Mouse (Mus musculus) MEL (cell line): ENCODE data around the gene Gm20388. TPM values are rescaled to one million over a fixed set of nuclear protein-coding genes. Genes with fewer than 3 reads are reported as not detected.

Experiments used
- DNase-seq: peaks from one replicate; pipeline ENCODE4 v3.0.0; 2011; ENCODE audit warnings: low read depth, low spot score
- H3K27ac ChIP-seq: 2 replicates; pipeline ENCODE4 v1.5.1; 2012; ENCODE audit warnings: low read depth, mild to moderate bottlenecking, control low read depth, low read length, moderate library complexity; ENCODE audit not compliant: control insufficient read depth
- H3K27me3 ChIP-seq, 2 experiments: fragments of 150-350 bp in 1 of 2; sonication (generic) in 1 of 2; 2 replicates each; pipeline ENCODE4 v1.6.1; 2012; ENCODE audit warnings: low read length in 2 of 2, mild to moderate bottlenecking in 2 of 2, improper control_type of control experiment in 1 of 2, moderate library complexity in 1 of 2; ENCODE audit not compliant: insufficient read depth in 2 of 2, control insufficient read depth in 1 of 2
- H3K36me3 ChIP-seq, 2 experiments: 2 replicates each; pipeline ENCODE4 v1.6.1; 2012 to 2014; ENCODE audit warnings: low read length in 2 of 2, improper control_type of control experiment in 1 of 2, inconsistent platforms in 1 of 2, mild to moderate bottlenecking in 1 of 2; ENCODE audit not compliant: insufficient read depth in 2 of 2, control insufficient read depth in 1 of 2
- H3K4me1 ChIP-seq, 2 experiments: fragments of 150-350 bp in 1 of 2; sonication (generic) in 1 of 2; 2 replicates each; pipeline ENCODE4 v1.6.1; 2012; ENCODE audit warnings: low read length in 2 of 2, improper control_type of control experiment in 1 of 2, mild to moderate bottlenecking in 1 of 2; ENCODE audit not compliant: insufficient read depth in 2 of 2, control insufficient read depth in 1 of 2
- H3K4me3 ChIP-seq, 2 experiments: fragments of 150-350 bp in 1 of 2; sonication (generic) in 1 of 2; 2 replicates each; pipeline ENCODE4 v1.5.1; 2012; ENCODE audit warnings: low read depth in 2 of 2, low read length in 2 of 2, mild to moderate bottlenecking in 2 of 2, moderate library complexity in 2 of 2, control low read depth in 1 of 2, improper control_type of control experiment in 1 of 2; ENCODE audit not compliant: control insufficient read depth in 1 of 2, insufficient read depth in 1 of 2
- H3K79me2 ChIP-seq: 2 replicates; pipeline ENCODE4 v1.6.1; 2012; ENCODE audit warnings: mild to moderate bottlenecking, low read length, moderate library complexity; ENCODE audit not compliant: control insufficient read depth, poor library complexity, insufficient read depth
- H3K9ac ChIP-seq: 2 replicates; pipeline ENCODE4 v1.6.1; 2012; ENCODE audit warnings: low read depth, mild to moderate bottlenecking, control low read depth, low read length, moderate library complexity; ENCODE audit not compliant: control insufficient read depth, poor library complexity, severe bottlenecking
- H3K9me3 ChIP-seq: fragments of 150-350 bp; sonication (generic); replicated peaks from 2 replicates; pipeline ENCODE4 v1.6.1; 2012; ENCODE audit warnings: mild to moderate bottlenecking, low read length, improper control_type of control experiment, moderate library complexity; ENCODE audit not compliant: insufficient read depth
- CHD2 ChIP-seq: IDR thresholded peaks from 2 replicates; pipeline ENCODE4 v1.6.1; 2011; ENCODE audit warnings: low read length, improper control_type of control experiment
- E2F4 ChIP-seq: IDR thresholded peaks from 2 replicates; pipeline ENCODE4 v1.6.1; 2011; ENCODE audit warnings: low read depth, low read length, improper control_type of control experiment, borderline replicate concordance
- ELF1 ChIP-seq: IDR thresholded peaks from 2 replicates; pipeline ENCODE4 v1.6.1; 2014; ENCODE audit warnings: low read depth, mild to moderate bottlenecking, inconsistent platforms, low read length, improper control_type of control experiment, moderate library complexity
- EP300 ChIP-seq, 2 experiments: IDR thresholded peaks; 2 replicates each; pipeline ENCODE4 v1.6.1; 2011; ENCODE audit warnings: improper control_type of control experiment in 2 of 2, low read length in 2 of 2, low read depth in 1 of 2, mild to moderate bottlenecking in 1 of 2
- GATA1 ChIP-seq: IDR thresholded peaks from 2 replicates; pipeline ENCODE4 v1.6.1; 2011; ENCODE audit warnings: low read depth, low read length, improper control_type of control experiment
- HCFC1 ChIP-seq: IDR thresholded peaks from 2 replicates; pipeline ENCODE4 v1.6.1; 2012; ENCODE audit warnings: low read depth, mild to moderate bottlenecking, inconsistent platforms, low read length, improper control_type of control experiment, moderate library complexity
- JUND ChIP-seq: IDR thresholded peaks from 2 replicates; pipeline ENCODE4 v1.6.1; 2011; ENCODE audit warnings: low read depth, mild to moderate bottlenecking, improper control_type of control experiment, low read length
- MAFK ChIP-seq: IDR thresholded peaks from 2 replicates; pipeline ENCODE4 v1.6.1; 2011; ENCODE audit warnings: low read depth, mild to moderate bottlenecking, low read length, improper control_type of control experiment, borderline replicate concordance
- MAZ ChIP-seq: IDR thresholded peaks from 2 replicates; pipeline ENCODE4 v1.6.1; 2012; ENCODE audit warnings: low read depth, mild to moderate bottlenecking, inconsistent platforms, low read length, improper control_type of control experiment
- MXI1 ChIP-seq: IDR thresholded peaks from 2 replicates; pipeline ENCODE4 v1.6.1; 2011; ENCODE audit warnings: mild to moderate bottlenecking, low read depth, low read length, improper control_type of control experiment
- MYB ChIP-seq: IDR thresholded peaks from 2 replicates; pipeline ENCODE4 v1.6.1; 2011; ENCODE audit warnings: mild to moderate bottlenecking, low read depth, low read length, improper control_type of control experiment
- NELFE ChIP-seq: IDR thresholded peaks from 2 replicates; pipeline ENCODE4 v1.6.1; 2011; ENCODE audit warnings: low read depth, low read length, improper control_type of control experiment
- RAD21 ChIP-seq: IDR thresholded peaks from 2 replicates; pipeline ENCODE4 v1.6.1; 2011; ENCODE audit warnings: mild to moderate bottlenecking, low read depth, low read length, improper control_type of control experiment
- SMC3 ChIP-seq: IDR thresholded peaks from 2 replicates; pipeline ENCODE4 v1.6.1; 2011; ENCODE audit warnings: low read depth, low read length, improper control_type of control experiment
- TAL1 ChIP-seq: IDR thresholded peaks from 2 replicates; pipeline ENCODE4 v1.6.1; 2012; ENCODE audit warnings: mild to moderate bottlenecking, inconsistent platforms, low read length, moderate library complexity, mixed read lengths
- ZNF384 ChIP-seq: IDR thresholded peaks from 2 replicates; pipeline ENCODE4 v1.6.1; 2012; ENCODE audit warnings: low read depth, mild to moderate bottlenecking, inconsistent platforms, low read length, improper control_type of control experiment
- polyA plus RNA-seq, 2 experiments: library from polyadenylated mRNA; stranded (reverse) in 1 of 2; unstranded in 1 of 2; fragments of >175 nt in 1 of 2; fragments of >200 nt in 1 of 2; gene quantifications; 2 replicates each; pipeline versions ENCODE4 v1.2.1 to v1.2.4; 2012; ENCODE audit warnings: low replicate concordance in 2 of 2, low read depth in 1 of 2; ENCODE audit not compliant: insufficient read length in 2 of 2, insufficient read depth in 1 of 2, missing spikeins in 1 of 2
- total RNA-seq: library from RNA; depleted of rRNA; stranded (reverse); fragments of 300-350 nt; gene quantifications from 2 replicates; pipeline ENCODE4 v1.2.3, GENCODE M21; 2012

Gene Gm20388
- total and polyA plus RNA-seq, 3 experiments: 11.1 to 17.8 TPM; not detected in 1

DNA sequence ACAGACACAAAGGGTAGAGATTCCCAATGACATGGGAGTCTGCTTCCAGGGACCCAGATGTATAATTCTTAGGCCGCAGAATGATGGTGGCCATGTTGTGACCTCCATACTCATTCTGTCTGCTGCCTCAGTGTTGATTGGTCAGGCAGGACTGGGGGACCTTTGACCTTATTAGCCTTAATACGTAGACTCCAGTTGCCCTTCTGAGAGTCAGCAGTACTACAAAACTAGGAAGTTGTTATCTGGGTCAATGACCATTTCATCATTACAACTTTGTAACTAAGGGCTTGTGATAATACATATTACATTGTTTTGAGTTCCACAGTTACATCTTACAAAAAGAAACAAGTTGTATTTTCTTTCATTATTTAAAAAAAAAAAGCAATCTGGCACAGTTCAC, 3035.1 kb downstream of the Gm20388 start:
- no peak overlapping the region for H3K4me3 ChIP-seq
- no peak overlapping the region for H3K27ac ChIP-seq
- no peaks in the 10 kb centered on the region for H3K9me3 ChIP-seq
- H3K27me3 ChIP-seq: no peaks in the 10 kb centered on the region
- H3K79me2 ChIP-seq: peaks cover 73% of the 10 kb centered on the region
- peaks cover 2% of the 10 kb centered on the region in 2 experiments; a peak in 2 of 4 replicates for H3K36me3 ChIP-seq
- H3K4me1 ChIP-seq: no peaks in the 10 kb centered on the region
- no peak overlapping the region for H3K9ac ChIP-seq
- TF ChIP-seq TAL1: no peak
- DNase-seq: no peak

DNA sequence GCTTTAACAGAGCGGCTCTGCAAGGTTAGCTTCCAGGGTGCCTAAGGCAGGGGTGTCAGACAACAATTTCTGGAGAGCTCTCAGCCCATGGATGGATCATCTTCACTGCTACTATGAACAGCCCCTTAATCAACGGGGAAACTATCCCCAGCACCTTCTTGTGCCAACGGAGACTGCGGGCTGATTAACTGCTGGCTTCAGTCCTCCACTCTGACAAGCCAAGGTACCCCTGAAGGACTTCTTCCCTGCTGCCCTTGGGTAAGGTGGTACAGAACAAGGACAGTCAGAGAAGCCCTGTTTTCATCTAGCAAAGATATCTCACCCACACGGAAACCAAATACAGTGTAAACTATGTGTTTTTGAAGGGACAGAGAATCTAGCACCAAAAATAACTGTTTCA, 3039.1 kb downstream of the Gm20388 start:
- no peaks in the 10 kb centered on the region for H3K27me3 ChIP-seq
- H3K4me3 ChIP-seq: no peak overlapping the region
- no peak for TF ChIP-seq ZNF384
- TF ChIP-seq NELFE: no peak
- TF ChIP-seq GATA1: no peak
- TF ChIP-seq JUND: no peak
- no peak for TF ChIP-seq E2F4
- no peak for TF ChIP-seq ELF1
- TF ChIP-seq TAL1: no peak
- peaks cover 11 to 18% of the 10 kb centered on the region in 2 experiments for H3K4me1 ChIP-seq
- H3K36me3 ChIP-seq: peaks cover 0 to 23% of the 10 kb centered on the region in 2 experiments; a peak in 2 of 4 replicates
- no peak overlapping the region for H3K27ac ChIP-seq
- no peak overlapping the region for H3K9ac ChIP-seq
- no peaks in the 10 kb centered on the region for H3K9me3 ChIP-seq
- peaks cover 86% of the 10 kb centered on the region for H3K79me2 ChIP-seq
- DNase-seq: no peak

DNA sequence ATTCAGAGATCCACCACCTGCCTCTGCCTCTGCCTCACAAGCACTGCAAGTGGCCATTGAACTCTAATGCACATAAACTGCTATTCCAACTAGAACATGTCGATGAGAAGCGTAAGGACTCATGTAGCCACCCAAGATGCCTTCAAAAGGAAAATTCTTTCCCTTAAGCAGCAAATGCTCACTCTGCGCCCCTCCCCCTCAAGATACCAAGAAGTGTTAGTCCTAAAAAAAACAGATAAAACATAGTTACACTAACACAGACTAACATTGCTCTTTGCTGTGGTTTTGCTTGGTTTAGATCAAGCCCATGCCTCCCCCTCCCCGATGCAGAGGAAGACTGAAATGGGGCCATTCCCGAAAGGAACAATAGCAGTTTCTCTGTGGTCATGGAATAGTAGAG, 3040.8 kb downstream of the Gm20388 start:
- H3K27ac ChIP-seq: no peak overlapping the region
- no peaks in the 10 kb centered on the region for H3K27me3 ChIP-seq
- no peak overlapping the region for H3K9ac ChIP-seq
- DNase-seq: no peak
- peaks cover 88% of the 10 kb centered on the region for H3K79me2 ChIP-seq
- H3K9me3 ChIP-seq: no peaks in the 10 kb centered on the region
- TF ChIP-seq CHD2: no peak
- no peak for TF ChIP-seq EP300 (IDR thresholded peaks at IDR 0.05; ENCODE audit: low read depth in 1 of 2, low read length in 2 of 2)
- no peak for TF ChIP-seq SMC3
- TF ChIP-seq MXI1: no peak
- TF ChIP-seq ELF1: no peak
- TF ChIP-seq MAZ: no peak
- TF ChIP-seq HCFC1: no peak
- no peak for TF ChIP-seq MYB
- no peak for TF ChIP-seq MAFK
- no peak for TF ChIP-seq RAD21
- peaks cover 0 to 38% of the 10 kb centered on the region in 2 experiments; a peak in 2 of 4 replicates for H3K36me3 ChIP-seq
- H3K4me1 ChIP-seq: peaks cover 26 to 31% of the 10 kb centered on the region in 2 experiments
- H3K4me3 ChIP-seq: no peak overlapping the region
